Mouse (Mus musculus) embryonic facial prominence, embryonic 12.5 days (tissue): ENCODE measurements at regions not wholly inside any gene's neighbourhood (a gene's known extent, or its start where the extent isn't known, plus 50 kb on each side); places are given as distances from the start of the nearest gene placed in this dataset.

Experiments used
- ATAC-seq: fragments of 200-750 bp; cut with Nextera tagmentation; 2 replicates; pipeline ENCODE4 v1.8.0; 2017; ENCODE audit not compliant: insufficient number of reproducible peaks, insufficient read depth, low FRiP score, low TSS enrichment
- H3K27ac ChIP-seq: fragments of 300-500 bp; sonication (generic); 2 replicates; pipeline ENCODE4 v1.5.1; 2016; ENCODE audit warnings: mild to moderate bottlenecking
- H3K27me3 ChIP-seq: fragments of 300-500 bp; sonication (generic); 2 replicates; pipeline ENCODE4 v1.6.1; 2016; ENCODE audit warnings: mild to moderate bottlenecking, moderate library complexity
- H3K36me3 ChIP-seq: fragments of 300-500 bp; sonication (generic); 2 replicates; pipeline ENCODE4 v1.6.1; 2016; ENCODE audit warnings: mild to moderate bottlenecking
- H3K4me1 ChIP-seq: fragments of 300-500 bp; sonication (generic); 2 replicates; pipeline ENCODE4 v1.6.1; 2016
- H3K4me2 ChIP-seq: fragments of 300-500 bp; sonication (generic); replicated peaks from 2 replicates; pipeline ENCODE4 v1.6.1; 2016; ENCODE audit warnings: mild to moderate bottlenecking, moderate library complexity
- H3K4me3 ChIP-seq: fragments of 300-500 bp; sonication (generic); 2 replicates; pipeline ENCODE4 v1.5.1; 2016; ENCODE audit warnings: mild to moderate bottlenecking
- H3K9ac ChIP-seq: fragments of 300-500 bp; sonication (generic); 2 replicates; pipeline ENCODE4 v1.6.1; 2016; ENCODE audit warnings: mild to moderate bottlenecking, moderate library complexity
- H3K9me3 ChIP-seq: fragments of 300-500 bp; sonication (generic); 2 replicates; pipeline ENCODE4 v1.6.1; 2016; ENCODE audit warnings: mild to moderate bottlenecking, moderate library complexity
- WGBS: fragments of 180-500 bp; shearing (Covaris S2); methylation state at CpG from one replicate; pipeline ENCODE4 v1.1.7; 2016; 5-methylcytosine and 5-hydroxymethylcytosine counted together

DNA sequence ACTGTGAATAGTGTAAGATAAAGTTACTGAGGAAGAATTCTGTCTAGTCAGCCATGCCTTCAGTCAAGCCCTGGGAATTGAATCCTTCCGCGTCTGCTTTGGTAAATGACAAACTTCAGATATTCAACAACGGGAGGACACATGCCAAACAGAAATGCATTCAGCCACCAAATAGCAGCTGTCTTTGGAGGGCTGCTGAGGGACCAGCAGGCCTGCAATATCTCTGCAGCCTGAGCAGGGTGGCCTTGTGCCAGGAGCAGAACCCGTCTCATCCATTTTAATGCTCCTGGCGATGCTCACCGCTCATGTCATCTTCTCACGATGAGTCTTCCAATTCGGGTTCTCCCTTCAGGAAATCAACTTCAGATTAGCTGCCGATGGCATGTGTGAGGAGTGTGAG, 87.1 kb upstream of the Pik3r1 start:
- H3K36me3 ChIP-seq = no peaks in the 10 kb centered on the region
- H3K4me1 ChIP-seq = no peaks in the 10 kb centered on the region
- H3K9me3 ChIP-seq = no peaks in the 10 kb centered on the region
- no peak overlapping the region for H3K9ac ChIP-seq
- H3K4me2 ChIP-seq = no peak overlapping the region
- WGBS = 71% methylated on average over 9 of the region's 9 CpGs
- H3K27me3 ChIP-seq = no peaks in the 10 kb centered on the region
- no peak for ATAC-seq
- no peak overlapping the region for H3K27ac ChIP-seq
- H3K4me3 ChIP-seq = no peak overlapping the region

DNA sequence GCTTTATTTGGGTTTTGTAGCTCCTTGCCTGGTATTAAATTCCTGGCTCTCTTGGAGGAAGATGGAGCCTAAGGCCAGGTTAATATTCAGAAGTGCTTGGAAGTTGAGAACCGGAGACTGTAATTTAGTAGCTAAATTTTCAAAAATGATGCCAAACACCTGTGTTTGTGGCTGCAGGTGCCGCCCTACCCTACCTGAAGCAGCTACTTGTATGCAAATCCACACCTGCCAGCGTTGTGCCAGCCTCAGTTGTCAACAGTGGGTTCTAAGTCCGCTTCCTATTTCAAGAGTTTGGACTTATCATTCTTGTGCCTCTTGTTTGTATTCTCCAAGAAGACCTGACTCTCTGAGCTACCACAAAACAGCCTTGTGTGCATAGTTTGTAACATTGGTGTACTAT, 92.7 kb upstream of the Pik3r1 start:
- H3K4me3 ChIP-seq = no peak overlapping the region
- no peak overlapping the region for H3K4me2 ChIP-seq
- ATAC-seq = no peak
- 82% methylated on average over 4 of the region's 4 CpGs for WGBS
- H3K27ac ChIP-seq = no peak overlapping the region
- 0 out of 2 replicates have a peak, but pooled peaks cover 3% of the 10 kb centered on the region for H3K4me1 ChIP-seq
- H3K9me3 ChIP-seq = no peaks in the 10 kb centered on the region
- H3K9ac ChIP-seq = no peak overlapping the region
- no peaks in the 10 kb centered on the region for H3K36me3 ChIP-seq
- H3K27me3 ChIP-seq = no peaks in the 10 kb centered on the region

- 76% methylated on average over 13 of the region's 13 CpGs for WGBS
- no peak overlapping the region for H3K9ac ChIP-seq
Measured at GRCm38 (mm10) chr13:101862011-101862410, 94.0 kb upstream of the Pik3r1 start.

GRCm38 (mm10) chr13:101863015-101863414, 95.0 kb upstream of the Pik3r1 start:
- no peak overlapping the region for H3K9ac ChIP-seq
- no peak overlapping the region for H3K27ac ChIP-seq
- no peak overlapping the region for H3K4me2 ChIP-seq
- 89% methylated on average over 7 of the region's 7 CpGs for WGBS
- H3K27me3 ChIP-seq = no peaks in the 10 kb centered on the region
- H3K9me3 ChIP-seq = no peaks in the 10 kb centered on the region
- ATAC-seq = no peak
- H3K4me3 ChIP-seq = no peak overlapping the region
- H3K4me1 ChIP-seq = peaks cover 3% of the 10 kb centered on the region; the same call in 1 of the 2 replicates
- H3K36me3 ChIP-seq = no peaks in the 10 kb centered on the region

More at GRCm38 (mm10) chr13:101862011-101862410, 94.0 kb upstream of the Pik3r1 start:
- H3K4me2 ChIP-seq = no peak overlapping the region
- no peaks in the 10 kb centered on the region for H3K36me3 ChIP-seq
- ATAC-seq = no peak
- no peaks in the 10 kb centered on the region for H3K27me3 ChIP-seq
- peaks cover 3% of the 10 kb centered on the region; the same call in 1 of the 2 replicates for H3K4me1 ChIP-seq
- no peaks in the 10 kb centered on the region for H3K9me3 ChIP-seq
- H3K27ac ChIP-seq = no peak overlapping the region
- H3K4me3 ChIP-seq = no peak overlapping the region

- Histone ChIP-seq H3K27ac (no peak overlapping the region), H3K9me3 (no peaks in the 10 kb centered on the region), H3K9ac (no peak overlapping the region), H3K4me2 (no peak overlapping the region), H3K27me3 (no peaks in the 10 kb centered on the region), H3K4me3 (no peak overlapping the region), H3K4me1 (peaks cover 3% of the 10 kb centered on the region; the same call in 1 of the 2 replicates), H3K36me3 (no peaks in the 10 kb centered on the region)
- WGBS = 66% methylated on average over 2 of the region's 2 CpGs
- no peak for ATAC-seq
Measured at GRCm38 (mm10) chr13:101863602-101864001, 95.6 kb upstream of the Pik3r1 start.

DNA sequence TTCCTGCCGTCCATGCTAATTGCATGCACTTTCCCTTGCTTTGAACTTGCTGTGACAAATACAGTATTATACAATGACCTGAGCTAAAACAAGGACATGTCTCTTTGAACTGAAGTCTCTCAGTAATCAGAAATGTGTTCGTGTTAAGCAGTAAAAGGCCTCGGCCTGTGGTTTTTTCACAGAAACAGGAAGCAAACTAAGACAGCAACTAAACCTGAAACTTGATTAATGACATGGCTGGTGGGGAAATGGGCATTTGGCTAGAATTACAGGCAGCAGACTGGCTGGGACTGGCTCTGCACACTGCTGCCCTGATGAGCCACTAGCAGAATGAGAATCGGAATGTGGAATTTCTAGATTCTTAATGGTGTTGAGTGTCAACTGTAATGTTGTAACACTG, 98.8 kb upstream of the Pik3r1 start:
- no peak for ATAC-seq
- no peaks in the 10 kb centered on the region for H3K27me3 ChIP-seq
- no peak overlapping the region for H3K9ac ChIP-seq
- no peak overlapping the region for H3K4me3 ChIP-seq
- 28% methylated on average over 4 of the region's 4 CpGs for whole genome bisulfite sequencing
- no peak overlapping the region for H3K27ac ChIP-seq
- H3K36me3 ChIP-seq = no peaks in the 10 kb centered on the region
- no peaks in the 10 kb centered on the region; the same call in 1 of the 2 replicates for H3K4me1 ChIP-seq
- H3K4me2 ChIP-seq = no peak overlapping the region
- no peaks in the 10 kb centered on the region for H3K9me3 ChIP-seq

DNA sequence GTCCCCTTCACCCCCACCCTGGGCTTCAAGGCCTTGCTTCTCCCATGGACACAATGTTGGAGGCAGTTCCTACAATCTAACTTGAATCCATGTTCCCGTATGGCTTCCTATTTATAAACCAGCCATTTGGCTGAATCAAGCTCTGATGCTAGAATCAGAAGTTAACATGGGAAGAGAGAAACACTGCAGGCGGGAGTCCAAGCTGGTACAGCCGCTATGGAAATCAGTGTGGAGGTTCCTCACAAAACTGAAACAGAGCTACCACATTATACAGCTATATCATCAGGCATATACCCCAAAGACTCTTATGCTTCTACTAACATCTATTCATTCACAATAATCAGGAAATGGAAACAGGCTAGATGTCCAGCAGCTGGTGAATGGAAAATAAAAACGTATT, 106.7 kb upstream of the Pik3r1 start:
- no peak overlapping the region for H3K4me2 ChIP-seq
- H3K4me1 ChIP-seq = no peaks in the 10 kb centered on the region
- H3K9ac ChIP-seq = no peak overlapping the region
- H3K27me3 ChIP-seq = no peaks in the 10 kb centered on the region
- no peak overlapping the region for H3K4me3 ChIP-seq
- no peaks in the 10 kb centered on the region for H3K36me3 ChIP-seq
- ATAC-seq = no peak
- 90% methylated on average over 4 of the region's 4 CpGs for WGBS
- no peak overlapping the region for H3K27ac ChIP-seq
- H3K9me3 ChIP-seq = no peaks in the 10 kb centered on the region

DNA sequence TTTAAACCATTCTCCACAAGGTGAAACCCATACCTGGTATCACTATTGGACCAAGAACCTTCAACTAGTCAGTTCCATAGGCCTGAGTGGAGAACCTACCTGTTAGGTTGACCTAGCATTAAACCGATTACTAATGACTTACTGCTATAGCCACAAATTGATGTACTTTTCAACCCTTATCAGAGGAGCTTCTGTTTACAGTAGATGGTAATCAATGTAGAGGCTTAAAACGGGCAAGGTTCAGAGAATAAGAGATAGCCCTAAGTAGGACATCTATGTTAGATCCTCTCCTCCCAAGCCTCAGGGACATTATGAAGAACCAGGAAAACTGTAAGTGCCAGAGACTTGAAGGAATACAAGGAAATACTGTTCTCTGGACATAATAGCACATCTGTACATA, 108.1 kb upstream of the Pik3r1 start:
- no peak for ATAC-seq
- Histone ChIP-seq H3K9ac (no peak overlapping the region), H3K4me2 (no peak overlapping the region), H3K27ac (no peak overlapping the region), H3K27me3 (no peaks in the 10 kb centered on the region), H3K4me1 (no peaks in the 10 kb centered on the region), H3K9me3 (no peaks in the 10 kb centered on the region), H3K4me3 (no peak overlapping the region), H3K36me3 (no peaks in the 10 kb centered on the region)
- 91% methylated on average over 2 of the region's 2 CpGs for WGBS

- Histone ChIP-seq H3K36me3 (no peaks in the 10 kb centered on the region), H3K9ac (no peak overlapping the region), H3K27me3 (no peaks in the 10 kb centered on the region), H3K27ac (no peak overlapping the region), H3K4me1 (no peaks in the 10 kb centered on the region), H3K4me2 (no peak overlapping the region), H3K4me3 (no peak overlapping the region), H3K9me3 (no peaks in the 10 kb centered on the region)
- no peak for ATAC-seq
- 75% methylated on average over 3 of the region's 3 CpGs for WGBS
Measured at GRCm38 (mm10) chr13:101876601-101877000, 108.6 kb upstream of the Pik3r1 start.

GRCm38 (mm10) chr13:101878168-101878567, 110.2 kb upstream of the Pik3r1 start:
- Histone ChIP-seq H3K4me3 (no peak overlapping the region), H3K36me3 (no peaks in the 10 kb centered on the region), H3K9me3 (no peaks in the 10 kb centered on the region), H3K4me2 (no peak overlapping the region), H3K9ac (no peak overlapping the region), H3K27ac (no peak overlapping the region), H3K27me3 (no peaks in the 10 kb centered on the region), H3K4me1 (no peaks in the 10 kb centered on the region)
- ATAC-seq = no peak

- Histone ChIP-seq H3K27me3 (no peaks in the 10 kb centered on the region), H3K9ac (no peak overlapping the region), H3K4me1 (no peaks in the 10 kb centered on the region), H3K27ac (no peak overlapping the region), H3K4me2 (no peak overlapping the region), H3K9me3 (no peaks in the 10 kb centered on the region), H3K36me3 (no peaks in the 10 kb centered on the region), H3K4me3 (no peak overlapping the region)
- no peak for ATAC-seq
- WGBS = 57% methylated on average over 8 of the region's 8 CpGs
Measured at GRCm38 (mm10) chr13:101879561-101880081, 111.6 kb upstream of the Pik3r1 start.

GRCm38 (mm10) chr13:101883177-101883576, 115.2 kb upstream of the Pik3r1 start:
- no peak for ATAC-seq
- Histone ChIP-seq H3K9ac (no peak overlapping the region), H3K36me3 (no peaks in the 10 kb centered on the region), H3K27ac (no peak overlapping the region), H3K4me3 (no peak overlapping the region), H3K4me1 (no peaks in the 10 kb centered on the region), H3K9me3 (no peaks in the 10 kb centered on the region), H3K4me2 (no peak overlapping the region), H3K27me3 (no peaks in the 10 kb centered on the region)

- no peak for ATAC-seq
- Histone ChIP-seq H3K27ac (no peak overlapping the region), H3K9ac (no peak overlapping the region), H3K27me3 (no peaks in the 10 kb centered on the region), H3K9me3 (no peaks in the 10 kb centered on the region), H3K4me2 (no peak overlapping the region), H3K4me1 (no peaks in the 10 kb centered on the region), H3K36me3 (no peaks in the 10 kb centered on the region), H3K4me3 (no peak overlapping the region)
- 75% methylated on average over 3 of the region's 3 CpGs for WGBS
Measured at GRCm38 (mm10) chr13:101884752-101885151, 116.7 kb upstream of the Pik3r1 start.
